Mouse (Mus musculus): ENCODE measurements at regions not wholly inside any gene's neighbourhood (a gene's known extent, or its start where the extent isn't known, plus 50 kb on each side); places are given as distances from the start of the nearest gene placed in this dataset.
A peak's percentile ranks its signal among the peaks of the same experiment; 100 is the strongest.

GRCm38 (mm10) chr8:44819691-44820090 lies 115.6 kb upstream of the Fat1 start:
- H3K4me1 ChIP-seq: no peaks in the 10 kb centered on the region
- H3K27me3 ChIP-seq (ENCODE audit: poor library complexity, severe bottlenecking): no peaks in the 10 kb centered on the region
- no peaks in the 10 kb centered on the region for H3K36me3 ChIP-seq (replicated peaks)
- H3K27ac ChIP-seq: no peak overlapping the region
- 92% methylated on average over 7 of the region's 7 CpGs for WGBS
- peaks cover 10% of the 10 kb centered on the region; the same call in 1 of the 2 replicates for H3K9me3 ChIP-seq
- no peak overlapping the region for H3K4me3 ChIP-seq
- DNase-seq (ENCODE audit: extremely low spot score, low spot score): no peak

- Histone ChIP-seq H3K27ac (no peak overlapping the region), H3K36me3 (replicated peaks) (no peaks in the 10 kb centered on the region), H3K9me3 (peaks cover 10% of the 10 kb centered on the region; the same call in 1 of the 2 replicates), H3K4me1 (peaks cover 7% of the 10 kb centered on the region), H3K4me3 (no peak overlapping the region), H3K27me3 (ENCODE audit: poor library complexity, severe bottlenecking) (no peaks in the 10 kb centered on the region)
- 92% methylated on average over 6 of the region's 6 CpGs for WGBS
- DNase-seq (ENCODE audit: extremely low spot score, low spot score): no peak
These were observed 110.0 kb upstream of the Fat1 start for GRCm38 (mm10) chr8:44825183-44825757.

GRCm38 (mm10) chr8:44826936-44827335 lies 108.3 kb upstream of the Fat1 start:
- DNase-seq (ENCODE audit: extremely low spot score, low spot score): peak; percentile 21
- H3K36me3 ChIP-seq (replicated peaks): no peaks in the 10 kb centered on the region
- H3K4me3 ChIP-seq: no peak overlapping the region
- no peaks in the 10 kb centered on the region for H3K27me3 ChIP-seq (ENCODE audit: poor library complexity, severe bottlenecking)
- H3K4me1 ChIP-seq: peaks cover 7% of the 10 kb centered on the region
- WGBS: 61% methylated on average over 13 of the region's 13 CpGs
- H3K27ac ChIP-seq: no peak overlapping the region
- peaks cover 10% of the 10 kb centered on the region; the same call in 1 of the 2 replicates for H3K9me3 ChIP-seq

GRCm38 (mm10) chr8:44828026-44828425 lies 107.2 kb upstream of the Fat1 start:
- Histone ChIP-seq H3K9me3 (peaks cover 6% of the 10 kb centered on the region; the same call in 1 of the 2 replicates), H3K27me3 (ENCODE audit: poor library complexity, severe bottlenecking) (no peaks in the 10 kb centered on the region), H3K36me3 (replicated peaks) (no peaks in the 10 kb centered on the region), H3K4me1 (peaks cover 7% of the 10 kb centered on the region), H3K4me3 (no peak overlapping the region), H3K27ac (no peak overlapping the region)
- 94% methylated on average over 3 of the region's 3 CpGs for WGBS
- DNase-seq (ENCODE audit: extremely low spot score, low spot score): no peak

GRCm38 (mm10) chr8:44838431-44838830 lies 96.8 kb upstream of the Fat1 start:
- Histone ChIP-seq H3K36me3 (replicated peaks) (no peaks in the 10 kb centered on the region), H3K9me3 (no peaks in the 10 kb centered on the region; the same call in 1 of the 2 replicates), H3K4me3 (no peak overlapping the region), H3K27me3 (ENCODE audit: poor library complexity, severe bottlenecking) (no peaks in the 10 kb centered on the region), H3K4me1 (peaks cover 14% of the 10 kb centered on the region), H3K27ac (no peak overlapping the region)
- DNase-seq (ENCODE audit: extremely low spot score, low spot score): no peak
- WGBS: 78% methylated on average over 8 of the region's 8 CpGs

- no peak for DNase-seq (ENCODE audit: extremely low spot score, low spot score)
- no peak overlapping the region for H3K27ac ChIP-seq
- no peaks in the 10 kb centered on the region; the same call in 1 of the 2 replicates for H3K9me3 ChIP-seq
- no peak overlapping the region for H3K4me3 ChIP-seq
- peaks cover 14% of the 10 kb centered on the region for H3K4me1 ChIP-seq
- WGBS: 80% methylated on average over 13 of the region's 13 CpGs
- H3K27me3 ChIP-seq (ENCODE audit: poor library complexity, severe bottlenecking): no peaks in the 10 kb centered on the region
- no peaks in the 10 kb centered on the region for H3K36me3 ChIP-seq (replicated peaks)
These were observed 95.6 kb upstream of the Fat1 start for GRCm38 (mm10) chr8:44839504-44840209.

- 32% methylated on average over 3 of the region's 3 CpGs for WGBS
- no peaks in the 10 kb centered on the region; the same call in 1 of the 2 replicates for H3K9me3 ChIP-seq
These were observed 94.6 kb upstream of the Fat1 start for GRCm38 (mm10) chr8:44840646-44841045.

GRCm38 (mm10) chr8:44844362-44844761 lies 90.9 kb upstream of the Fat1 start:
- no peak overlapping the region for H3K4me3 ChIP-seq
- H3K36me3 ChIP-seq (replicated peaks): no peaks in the 10 kb centered on the region
- WGBS: 91% methylated on average over 1 of the region's 1 CpGs
- no peak overlapping the region for H3K27ac ChIP-seq
- no peaks in the 10 kb centered on the region for H3K9me3 ChIP-seq
- peaks cover 11% of the 10 kb centered on the region for H3K4me1 ChIP-seq
- no peaks in the 10 kb centered on the region for H3K27me3 ChIP-seq (ENCODE audit: poor library complexity, severe bottlenecking)
- DNase-seq (ENCODE audit: extremely low spot score, low spot score): no peak

More at GRCm38 (mm10) chr8:44840646-44841045, 94.6 kb upstream of the Fat1 start:
- no peaks in the 10 kb centered on the region for H3K27me3 ChIP-seq (ENCODE audit: poor library complexity, severe bottlenecking)
- H3K36me3 ChIP-seq (replicated peaks): no peaks in the 10 kb centered on the region
- no peak overlapping the region for H3K4me3 ChIP-seq
- H3K27ac ChIP-seq: no peak overlapping the region
- no peak for DNase-seq (ENCODE audit: extremely low spot score, low spot score)
- peaks cover 14% of the 10 kb centered on the region for H3K4me1 ChIP-seq

GRCm38 (mm10) chr8:44852223-44852622 lies 83.0 kb upstream of the Fat1 start:
- 80% methylated on average over 4 of the region's 4 CpGs for WGBS
- H3K9me3 ChIP-seq: no peaks in the 10 kb centered on the region
- no peaks in the 10 kb centered on the region for H3K36me3 ChIP-seq (replicated peaks)
- H3K27ac ChIP-seq: no peak overlapping the region
- H3K4me1 ChIP-seq: no peaks in the 10 kb centered on the region
- no peak for DNase-seq (ENCODE audit: extremely low spot score, low spot score)
- no peak overlapping the region for H3K4me3 ChIP-seq
- no peaks in the 10 kb centered on the region for H3K27me3 ChIP-seq (ENCODE audit: poor library complexity, severe bottlenecking)

- no peaks in the 10 kb centered on the region for H3K36me3 ChIP-seq (replicated peaks)
- H3K4me1 ChIP-seq: no peaks in the 10 kb centered on the region
- H3K27me3 ChIP-seq (ENCODE audit: poor library complexity, severe bottlenecking): no peaks in the 10 kb centered on the region
- DNase-seq (ENCODE audit: extremely low spot score, low spot score): no peak
- no peak overlapping the region for H3K4me3 ChIP-seq
- 92% methylated on average over 4 of the region's 4 CpGs for WGBS
- H3K27ac ChIP-seq: no peak overlapping the region
- no peaks in the 10 kb centered on the region for H3K9me3 ChIP-seq
These were observed 80.1 kb upstream of the Fat1 start for GRCm38 (mm10) chr8:44855115-44855514.

- Histone ChIP-seq H3K36me3 (replicated peaks) (no peaks in the 10 kb centered on the region), H3K27me3 (ENCODE audit: poor library complexity, severe bottlenecking) (no peaks in the 10 kb centered on the region), H3K4me1 (peaks cover 3% of the 10 kb centered on the region; the same call in 1 of the 2 replicates), H3K27ac (no peak overlapping the region), H3K9me3 (no peaks in the 10 kb centered on the region), H3K4me3 (no peak overlapping the region)
- WGBS: 78% methylated on average over 6 of the region's 6 CpGs
- DNase-seq (ENCODE audit: extremely low spot score, low spot score): no peak
These were observed 68.0 kb upstream of the Fat1 start for GRCm38 (mm10) chr8:44867202-44867601.

- no peaks in the 10 kb centered on the region for H3K36me3 ChIP-seq (replicated peaks)
- H3K27me3 ChIP-seq (ENCODE audit: poor library complexity, severe bottlenecking): no peaks in the 10 kb centered on the region
- H3K9me3 ChIP-seq: no peaks in the 10 kb centered on the region
- no peak for DNase-seq (ENCODE audit: extremely low spot score, low spot score)
- H3K4me1 ChIP-seq: peaks cover 3% of the 10 kb centered on the region; the same call in 1 of the 2 replicates
- H3K4me3 ChIP-seq: no peak overlapping the region
- H3K27ac ChIP-seq: no peak overlapping the region
- 86% methylated on average over 5 of the region's 5 CpGs for WGBS
These were observed 67.6 kb upstream of the Fat1 start for GRCm38 (mm10) chr8:44867666-44868065.

- no peaks in the 10 kb centered on the region for H3K27me3 ChIP-seq (ENCODE audit: poor library complexity, severe bottlenecking)
- H3K4me1 ChIP-seq: 0 out of 2 replicates have a peak, but pooled peaks cover 3% of the 10 kb centered on the region
- no peak overlapping the region for H3K4me3 ChIP-seq
- WGBS: 77% methylated on average over 5 of the region's 5 CpGs
- no peaks in the 10 kb centered on the region for H3K36me3 ChIP-seq (replicated peaks)
- no peaks in the 10 kb centered on the region for H3K9me3 ChIP-seq
- no peak for DNase-seq (ENCODE audit: extremely low spot score, low spot score)
- H3K27ac ChIP-seq: no peak overlapping the region
These were observed 58.2 kb upstream of the Fat1 start for GRCm38 (mm10) chr8:44877066-44877465.

Data from forebrain, embryonic 10.5 days (tissue).